Mouse (Mus musculus) hematopoietic stem cell, adult 5-6 weeks (primary cell): Measurements from ENCODE around the gene Ndufaf8. TPM values are rescaled to one million over a fixed set of nuclear protein-coding genes. Genes with fewer than 3 reads are reported as not detected.

Experiments
- ATAC-seq, 2 experiments: fragments of 125-278 bp in 1 of 2; replicated peaks in 1 of 2; 2 replicates each; pipeline ENCODE4 v1.8.0; 2016 to 2017; ENCODE audit warnings: inconsistent platforms in 2 of 2, mild to moderate bottlenecking in 2 of 2, moderate number of reproducible peaks in 2 of 2, low read depth in 1 of 2, moderate TSS enrichment in 1 of 2; ENCODE audit not compliant: low FRiP score in 2 of 2, poor library complexity in 2 of 2, severe bottlenecking in 2 of 2, insufficient read depth in 1 of 2, low TSS enrichment in 1 of 2
- total RNA-seq: library from RNA; stranded (forward); fragments of 172-1452, 232-1000 nt; gene quantifications from 2 replicates; pipeline ENCODE4 v1.2.3, GENCODE M21; 2017

Ndufaf8 gene
- total RNA-seq, 1 experiment from 2014 or later: 13.4 TPM

- no peak for ATAC-seq
Measured at GRCm38 (mm10) chr11:120148201-120148855, 49.6 kb downstream of the Ndufaf8 start.

GRCm38 (mm10) chr11:120149510-120150200 lies 50.9 kb downstream of the Ndufaf8 start:
- no peak for ATAC-seq

Other genes with a start within 250 kb of the Ndufaf8 start
- 47.7 and 67.0 TPM in 2 replicates for gene Chmp6, start 185.5 kb upstream of the Ndufaf8 start, total RNA-seq
- 10.6 and 19.9 TPM in 2 replicates for gene Baiap2, start 156.2 kb upstream of the Ndufaf8 start, total RNA-seq
- gene Aatk, start 51.8 kb upstream of the Ndufaf8 start, total RNA-seq: 0.40 and 1.6 TPM in 2 replicates
- gene Cep131, start 12.1 kb upstream of the Ndufaf8 start, total RNA-seq: 22.5 and 25.5 TPM in 2 replicates
- 8.4 and 9.6 TPM in 2 replicates for gene Tepsin, start 197 bp upstream of the Ndufaf8 start, total RNA-seq
- 39.1 and 44.8 TPM in 2 replicates for gene Slc38a10, start 52.4 kb downstream of the Ndufaf8 start, total RNA-seq
- gene Bahcc1, start 134.0 kb downstream of the Ndufaf8 start, total RNA-seq: 6.8 and 9.4 TPM in 2 replicates
- 814 and 932 TPM in 2 replicates for gene Actg1, start 249.6 kb downstream of the Ndufaf8 start, total RNA-seq